Mouse (Mus musculus): ENCODE results near the gene Zmiz1.

Gene Zmiz1

GRCm38 (mm10) chr14:25546852-25547621, 88.1 kb downstream of the Zmiz1 start:
- H3K4me1 ChIP-seq (replicated peaks; ENCODE audit: low read depth, low read length) = peaks cover 9% of the 10 kb centered on the region; the same call in 1 of the 2 replicates
- no peaks in the 10 kb centered on the region for H3K9me3 ChIP-seq (ENCODE audit: low read length)
- no peak overlapping the region for H3K4me3 ChIP-seq (replicated peaks; ENCODE audit: low read length)
- no peaks in the 10 kb centered on the region; the same call in 1 of the 2 replicates for H3K27me3 ChIP-seq (ENCODE audit: insufficient read depth, low read length)
- no peaks in the 10 kb centered on the region for H3K36me3 ChIP-seq (ENCODE audit: insufficient read depth, low read length)
- TF ChIP-seq NANOG (IDR thresholded peaks at IDR 0.05; ENCODE audit: borderline replicate concordance, low read length) (no peak), POU5F1 (IDR thresholded peaks at IDR 0.05; ENCODE audit: borderline replicate concordance, low read length) (no peak), CTCF (conservative IDR thresholded peaks at IDR 0.05; ENCODE audit: low read length) (no peak)

GRCm38 (mm10) chr14:25547882-25548281, 88.9 kb downstream of the Zmiz1 start:
- no peaks in the 10 kb centered on the region for H3K9me3 ChIP-seq (ENCODE audit: low read length)
- peaks cover 9% of the 10 kb centered on the region; the same call in 1 of the 2 replicates for H3K4me1 ChIP-seq (replicated peaks; ENCODE audit: low read depth, low read length)
- no peaks in the 10 kb centered on the region for H3K36me3 ChIP-seq (ENCODE audit: insufficient read depth, low read length)
- no peaks in the 10 kb centered on the region; the same call in 1 of the 2 replicates for H3K27me3 ChIP-seq (ENCODE audit: insufficient read depth, low read length)
- H3K4me3 ChIP-seq (replicated peaks; ENCODE audit: low read length) = no peak overlapping the region
- TF ChIP-seq NANOG (IDR thresholded peaks at IDR 0.05; ENCODE audit: borderline replicate concordance, low read length) (no peak), POU5F1 (IDR thresholded peaks at IDR 0.05; ENCODE audit: borderline replicate concordance, low read length) (no peak), CTCF (conservative IDR thresholded peaks at IDR 0.05; ENCODE audit: low read length) (no peak)

GRCm38 (mm10) chr14:25548650-25549049, 89.7 kb downstream of the Zmiz1 start:
- Histone ChIP-seq H3K9me3 (ENCODE audit: low read length) (no peaks in the 10 kb centered on the region), H3K36me3 (ENCODE audit: insufficient read depth, low read length) (no peaks in the 10 kb centered on the region), H3K4me1 (replicated peaks; ENCODE audit: low read depth, low read length) (peaks cover 9% of the 10 kb centered on the region; the same call in 1 of the 2 replicates), H3K4me3 (replicated peaks; ENCODE audit: low read length) (no peak overlapping the region), H3K27me3 (ENCODE audit: insufficient read depth, low read length) (peaks cover 4% of the 10 kb centered on the region; the same call in 1 of the 2 replicates)
- TF ChIP-seq NANOG (IDR thresholded peaks at IDR 0.05; ENCODE audit: borderline replicate concordance, low read length) = no peak
- no peak for TF ChIP-seq CTCF (conservative IDR thresholded peaks at IDR 0.05; ENCODE audit: low read length)
- no peak for TF ChIP-seq POU5F1 (IDR thresholded peaks at IDR 0.05; ENCODE audit: borderline replicate concordance, low read length)

GRCm38 (mm10) chr14:25549125-25549524, 90.1 kb downstream of the Zmiz1 start:
- H3K27me3 ChIP-seq (ENCODE audit: insufficient read depth, low read length) = peaks cover 4% of the 10 kb centered on the region; the same call in 1 of the 2 replicates
- H3K4me3 ChIP-seq (replicated peaks; ENCODE audit: low read length) = no peak overlapping the region
- H3K4me1 ChIP-seq (replicated peaks; ENCODE audit: low read depth, low read length) = peaks cover 9% of the 10 kb centered on the region; the same call in 1 of the 2 replicates
- no peaks in the 10 kb centered on the region for H3K9me3 ChIP-seq (ENCODE audit: low read length)
- no peaks in the 10 kb centered on the region for H3K36me3 ChIP-seq (ENCODE audit: insufficient read depth, low read length)
- no peak for TF ChIP-seq NANOG (IDR thresholded peaks at IDR 0.05; ENCODE audit: borderline replicate concordance, low read length)
- no peak for TF ChIP-seq POU5F1 (IDR thresholded peaks at IDR 0.05; ENCODE audit: borderline replicate concordance, low read length)
- TF ChIP-seq CTCF (conservative IDR thresholded peaks at IDR 0.05; ENCODE audit: low read length) = no peak

GRCm38 (mm10) chr14:25549871-25550840, 91.2 kb downstream of the Zmiz1 start:
- no peaks in the 10 kb centered on the region for H3K9me3 ChIP-seq (ENCODE audit: low read length)
- no peaks in the 10 kb centered on the region for H3K36me3 ChIP-seq (ENCODE audit: insufficient read depth, low read length)
- H3K27me3 ChIP-seq (ENCODE audit: insufficient read depth, low read length) = peaks cover 5% of the 10 kb centered on the region; the same call in 1 of the 2 replicates
- peaks cover 10% of the 10 kb centered on the region for H3K4me1 ChIP-seq (replicated peaks; ENCODE audit: low read depth, low read length)
- no peak for TF ChIP-seq CTCF (conservative IDR thresholded peaks at IDR 0.05; ENCODE audit: low read length)
- TF ChIP-seq POU5F1 (IDR thresholded peaks at IDR 0.05; ENCODE audit: borderline replicate concordance, low read length) = no peak
- no peak for TF ChIP-seq NANOG (IDR thresholded peaks at IDR 0.05; ENCODE audit: borderline replicate concordance, low read length)
- no peak overlapping the region for H3K4me3 ChIP-seq (replicated peaks; ENCODE audit: low read length)

- Histone ChIP-seq H3K9me3 (ENCODE audit: low read length) (no peaks in the 10 kb centered on the region), H3K4me3 (replicated peaks; ENCODE audit: low read length) (no peak overlapping the region), H3K27me3 (ENCODE audit: insufficient read depth, low read length) (peaks cover 13% of the 10 kb centered on the region), H3K36me3 (ENCODE audit: insufficient read depth, low read length) (no peaks in the 10 kb centered on the region), H3K4me1 (replicated peaks; ENCODE audit: low read depth, low read length) (peaks cover 17% of the 10 kb centered on the region)
- no peak for TF ChIP-seq CTCF (conservative IDR thresholded peaks at IDR 0.05; ENCODE audit: low read length)
- no peak for TF ChIP-seq NANOG (IDR thresholded peaks at IDR 0.05; ENCODE audit: borderline replicate concordance, low read length)
- no peak for TF ChIP-seq POU5F1 (IDR thresholded peaks at IDR 0.05; ENCODE audit: borderline replicate concordance, low read length)
Observed at GRCm38 (mm10) chr14:25551731-25552130, 92.7 kb downstream of the Zmiz1 start.

- H3K4me3 ChIP-seq (replicated peaks; ENCODE audit: low read length) = no peak overlapping the region
- peaks cover 13% of the 10 kb centered on the region for H3K27me3 ChIP-seq (ENCODE audit: insufficient read depth, low read length)
- peaks cover 21% of the 10 kb centered on the region for H3K4me1 ChIP-seq (replicated peaks; ENCODE audit: low read depth, low read length)
- no peaks in the 10 kb centered on the region for H3K9me3 ChIP-seq (ENCODE audit: low read length)
- no peaks in the 10 kb centered on the region for H3K36me3 ChIP-seq (ENCODE audit: insufficient read depth, low read length)
- TF ChIP-seq NANOG (IDR thresholded peaks at IDR 0.05; ENCODE audit: borderline replicate concordance, low read length) = no peak
- no peak for TF ChIP-seq CTCF (conservative IDR thresholded peaks at IDR 0.05; ENCODE audit: low read length)
- TF ChIP-seq POU5F1 (IDR thresholded peaks at IDR 0.05; ENCODE audit: borderline replicate concordance, low read length) = no peak
Observed at GRCm38 (mm10) chr14:25553382-25553781, 94.4 kb downstream of the Zmiz1 start.

GRCm38 (mm10) chr14:25554781-25555180, 95.8 kb downstream of the Zmiz1 start:
- Histone ChIP-seq H3K4me1 (replicated peaks; ENCODE audit: low read depth, low read length) (peaks cover 18% of the 10 kb centered on the region), H3K36me3 (ENCODE audit: insufficient read depth, low read length) (no peaks in the 10 kb centered on the region), H3K9me3 (ENCODE audit: low read length) (no peaks in the 10 kb centered on the region), H3K4me3 (replicated peaks; ENCODE audit: low read length) (no peak overlapping the region), H3K27me3 (ENCODE audit: insufficient read depth, low read length) (peaks cover 13% of the 10 kb centered on the region)
- no peak for TF ChIP-seq NANOG (IDR thresholded peaks at IDR 0.05; ENCODE audit: borderline replicate concordance, low read length)
- no peak for TF ChIP-seq POU5F1 (IDR thresholded peaks at IDR 0.05; ENCODE audit: borderline replicate concordance, low read length)
- no peak for TF ChIP-seq CTCF (conservative IDR thresholded peaks at IDR 0.05; ENCODE audit: low read length)
